Mouse (Mus musculus): ENCODE data around the gene Actr1b. TPM values are rescaled to one million over a fixed set of nuclear protein-coding genes. Genes with fewer than 3 reads are reported as not detected.
A peak's percentile ranks its signal among the peaks of the same experiment; 100 is the strongest.
"Not testable (repeated sequence)": the region's sequence is repeated elsewhere in the genome, so short reads cannot be mapped to it uniquely, and the experiment has no call there.

The Actr1b gene
- polyA plus RNA-seq, 1 experiment from 2014 or later, result 135 TPM

DNA sequence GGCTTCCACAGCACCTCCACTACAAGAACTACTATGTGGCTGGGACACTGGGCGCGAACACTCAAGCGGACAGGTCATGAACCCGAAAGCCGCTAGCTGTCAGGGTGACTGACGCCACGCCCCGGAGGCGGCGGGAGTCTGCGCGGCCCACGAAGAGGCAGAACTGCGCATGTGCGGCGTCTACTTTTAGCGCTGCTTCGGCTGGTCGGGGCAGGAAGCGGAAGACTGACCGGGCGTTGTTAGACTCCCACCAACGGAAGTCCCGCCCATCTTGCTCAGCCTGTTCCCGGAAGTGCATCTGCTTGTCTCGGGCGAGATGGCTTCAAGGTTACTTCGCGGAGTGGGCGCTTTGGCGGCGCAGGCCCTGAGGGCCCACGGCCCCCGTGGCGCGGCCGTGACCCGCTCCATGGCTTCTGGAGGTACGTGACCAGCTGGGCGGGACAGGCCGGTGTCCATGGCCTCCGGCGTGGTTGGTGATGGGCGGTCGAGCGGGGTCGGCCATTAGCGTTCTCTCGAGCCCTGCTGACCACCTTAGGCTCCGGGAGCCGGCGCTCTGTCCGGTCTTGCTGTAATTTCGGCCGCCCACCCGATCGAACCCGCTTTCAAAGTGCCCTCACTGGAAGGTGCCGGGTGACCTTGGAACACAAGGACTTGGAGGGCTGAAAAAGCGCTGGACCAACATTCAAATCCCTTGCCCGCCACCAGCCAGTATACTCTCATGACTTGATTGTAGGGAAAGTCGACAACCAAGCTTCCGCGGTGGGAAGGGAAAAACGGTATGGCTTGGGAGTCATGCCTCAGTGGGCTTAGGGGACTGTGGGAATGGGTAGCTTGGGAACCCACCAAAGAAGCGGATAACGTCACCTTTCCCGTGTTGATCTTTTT, 22.7 kb downstream of the Actr1b start, which contains the start of gene Cox5b:
Gene Cox5b, plus strand, starts transcription at position 179 of the 885 bp plus-strand sequence.
- Histone ChIP-seq H3K36me3 (peaks cover 28% of the 10 kb centered on the region), H3K4me1 (replicated peaks) (peaks cover 16% of the 10 kb centered on the region), H3K4me3 (peak within 1 kb of the TSS; percentile 95), H3K9me3 (no peaks in the 10 kb centered on the region), H3K27me3 (ENCODE audit: insufficient read depth, poor library complexity, severe bottlenecking) (no peaks in the 10 kb centered on the region), H3K27ac (peak within 1 kb of the TSS; percentile 89)
- WGBS, result 1% methylated on average over 68 of the region's 68 CpGs
- DNase-seq (ENCODE audit: low spot score), result peak; percentile 99

GRCm38 (mm10) chr1:36690671-36691235, 23.5 kb downstream of the Actr1b start:
- H3K9me3 ChIP-seq, result no peaks in the 10 kb centered on the region
- H3K27me3 ChIP-seq (ENCODE audit: insufficient read depth, poor library complexity, severe bottlenecking), result no peaks in the 10 kb centered on the region
- H3K27ac ChIP-seq, result peak overlapping the region; percentile 89
- peak overlapping the region; percentile 95 for H3K4me3 ChIP-seq
- peaks cover 28% of the 10 kb centered on the region for H3K36me3 ChIP-seq
- peaks cover 16% of the 10 kb centered on the region for H3K4me1 ChIP-seq (replicated peaks)
- no peak for DNase-seq (ENCODE audit: low spot score)
- 63% methylated on average over 11 of the region's 11 CpGs for WGBS

GRCm38 (mm10) chr1:36683810-36684467, 30.3 kb downstream of the Actr1b start:
- DNase-seq (ENCODE audit: low spot score), result peak; percentile 74
- peak overlapping the region; percentile 54 for H3K27ac ChIP-seq
- 13% methylated on average over 13 of the region's 13 CpGs for WGBS
- no peaks in the 10 kb centered on the region for H3K9me3 ChIP-seq
- H3K27me3 ChIP-seq (ENCODE audit: insufficient read depth, poor library complexity, severe bottlenecking), result no peaks in the 10 kb centered on the region
- no peak overlapping the region for H3K4me3 ChIP-seq
- H3K36me3 ChIP-seq, result no peaks in the 10 kb centered on the region
- peaks cover 13% of the 10 kb centered on the region; the same call in 1 of the 2 replicates for H3K4me1 ChIP-seq (replicated peaks)

GRCm38 (mm10) chr1:36682620-36683355, 31.4 kb downstream of the Actr1b start, which contains the start of gene Fam178b:
Gene Fam178b, minus strand, starts transcription at chr1:36683183.
- Histone ChIP-seq H3K9me3 (no peaks in the 10 kb centered on the region), H3K27ac (peak within 1 kb of the TSS; percentile 54), H3K4me1 (replicated peaks) (peaks cover 13% of the 10 kb centered on the region; the same call in 1 of the 2 replicates), H3K36me3 (no peaks in the 10 kb centered on the region), H3K4me3 (no peak within 1 kb of the TSS), H3K27me3 (ENCODE audit: insufficient read depth, poor library complexity, severe bottlenecking) (no peaks in the 10 kb centered on the region)
- 91% methylated on average over 39 of the region's 39 CpGs for WGBS
- DNase-seq (ENCODE audit: low spot score), result no peak

- no peaks in the 10 kb centered on the region for H3K27me3 ChIP-seq (ENCODE audit: insufficient read depth, poor library complexity, severe bottlenecking)
- no peak overlapping the region for H3K27ac ChIP-seq
- H3K9me3 ChIP-seq, result no peaks in the 10 kb centered on the region
- H3K4me3 ChIP-seq, result no peak overlapping the region
- H3K36me3 ChIP-seq, result no peaks in the 10 kb centered on the region
- no peak for DNase-seq (ENCODE audit: low spot score)
- H3K4me1 ChIP-seq (replicated peaks), result peaks cover 13% of the 10 kb centered on the region; the same call in 1 of the 2 replicates
- WGBS, result 56% methylated on average over 7 of the region's 7 CpGs
Measured at GRCm38 (mm10) chr1:36680893-36681292, 33.3 kb downstream of the Actr1b start.

- Histone ChIP-seq H3K4me1 (replicated peaks) (peaks cover 6% of the 10 kb centered on the region), H3K27me3 (ENCODE audit: insufficient read depth, poor library complexity, severe bottlenecking) (no peaks in the 10 kb centered on the region), H3K4me3 (no peak overlapping the region), H3K36me3 (no peaks in the 10 kb centered on the region), H3K9me3 (no peaks in the 10 kb centered on the region), H3K27ac (no peak overlapping the region)
- whole genome bisulfite sequencing, result 61% methylated on average over 3 of the region's 3 CpGs
- no peak for DNase-seq (ENCODE audit: low spot score)
Measured at GRCm38 (mm10) chr1:36674936-36675335, 39.3 kb downstream of the Actr1b start.

- WGBS, result 49% methylated on average over 16 of the region's 16 CpGs
- H3K4me1 ChIP-seq (replicated peaks), result peaks cover 6% of the 10 kb centered on the region
- no peaks in the 10 kb centered on the region for H3K9me3 ChIP-seq
- H3K36me3 ChIP-seq, result no peaks in the 10 kb centered on the region
- H3K27me3 ChIP-seq (ENCODE audit: insufficient read depth, poor library complexity, severe bottlenecking), result no peaks in the 10 kb centered on the region
- no peak overlapping the region for H3K4me3 ChIP-seq
- no peak for DNase-seq (ENCODE audit: low spot score)
- peak overlapping the region; percentile 53; the same call in 1 of the 2 replicates for H3K27ac ChIP-seq
Measured at GRCm38 (mm10) chr1:36672648-36673350, 41.4 kb downstream of the Actr1b start.

DNA sequence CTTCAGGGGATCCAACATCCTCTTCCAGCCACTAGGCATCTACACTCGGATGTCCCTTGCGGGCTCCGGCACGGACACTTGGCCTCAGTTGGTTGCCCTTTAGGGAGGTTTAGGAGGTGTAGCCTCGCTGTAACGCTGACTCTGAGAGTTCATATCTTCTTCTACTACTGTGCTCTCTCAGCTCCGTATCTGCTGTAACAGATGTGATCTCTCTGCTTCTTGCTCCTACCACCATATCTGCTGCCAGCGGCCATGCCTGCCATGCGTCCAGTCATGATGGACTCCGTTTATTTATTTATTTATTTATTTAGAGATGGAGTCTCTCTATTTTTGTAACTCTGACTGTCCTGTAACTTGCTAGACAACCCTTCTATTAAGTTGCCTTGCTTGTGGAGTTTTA, 43.0 kb downstream of the Actr1b start:
- Histone ChIP-seq H3K4me3 (no peak overlapping the region), H3K4me1 (replicated peaks) (peaks cover 6% of the 10 kb centered on the region), H3K27me3 (ENCODE audit: insufficient read depth, poor library complexity, severe bottlenecking) (no peaks in the 10 kb centered on the region), H3K27ac (no peak overlapping the region), H3K36me3 (no peaks in the 10 kb centered on the region), H3K9me3 (no peaks in the 10 kb centered on the region)
- WGBS, result 91% methylated on average over 10 of the region's 10 CpGs
- no peak for DNase-seq (ENCODE audit: low spot score)

GRCm38 (mm10) chr1:36670256-36670655, 44.0 kb downstream of the Actr1b start:
- Histone ChIP-seq H3K36me3 (no peaks in the 10 kb centered on the region), H3K4me3 (no peak overlapping the region), H3K27me3 (ENCODE audit: insufficient read depth, poor library complexity, severe bottlenecking) (no peaks in the 10 kb centered on the region), H3K27ac (no peak overlapping the region), H3K9me3 (no peaks in the 10 kb centered on the region), H3K4me1 (replicated peaks) (peaks cover 10% of the 10 kb centered on the region)
- 80% methylated on average over 4 of the region's 4 CpGs for WGBS
- no peak for DNase-seq (ENCODE audit: low spot score)

- H3K4me1 ChIP-seq (replicated peaks); DNase-seq (ENCODE audit: low spot score); H3K27me3 ChIP-seq (ENCODE audit: insufficient read depth, poor library complexity, severe bottlenecking); H3K4me3 ChIP-seq; H3K9me3 ChIP-seq; H3K27ac ChIP-seq; H3K36me3 ChIP-seq: not testable (repeated sequence)
- WGBS, result 75% methylated on average over 4 of the region's 4 CpGs
Measured at GRCm38 (mm10) chr1:36668007-36668406, 46.2 kb downstream of the Actr1b start.

GRCm38 (mm10) chr1:36665934-36666333, 48.3 kb downstream of the Actr1b start:
- WGBS, result 71% methylated on average over 4 of the region's 4 CpGs
- peaks cover 5% of the 10 kb centered on the region; the same call in 1 of the 2 replicates for H3K4me1 ChIP-seq (replicated peaks)
- H3K27ac ChIP-seq, result no peak overlapping the region
- DNase-seq (ENCODE audit: low spot score), result no peak
- H3K27me3 ChIP-seq (ENCODE audit: insufficient read depth, poor library complexity, severe bottlenecking), result no peaks in the 10 kb centered on the region
- H3K36me3 ChIP-seq, result no peaks in the 10 kb centered on the region
- H3K4me3 ChIP-seq, result no peak overlapping the region
- H3K9me3 ChIP-seq, result no peaks in the 10 kb centered on the region
